Mouse (Mus musculus) myocyte (in vitro differentiated cells): ENCODE measurements at regions not wholly inside any gene's neighbourhood (a gene's known extent, or its start where the extent isn't known, plus 50 kb on each side); places are given as distances from the start of the nearest gene placed in this dataset.

Experiments
- E2F4 ChIP-seq: IDR thresholded peaks from one replicate; pipeline ENCODE4 v1.6.1; 2011; ENCODE audit warnings: mild to moderate bottlenecking, control low read depth, moderate library complexity; ENCODE audit not compliant: insufficient read depth
- MAX ChIP-seq: IDR thresholded peaks from one replicate; pipeline ENCODE4 v1.6.1; 2011; ENCODE audit warnings: low read depth, mild to moderate bottlenecking, control low read depth
- MYOG ChIP-seq, 3 experiments: IDR thresholded peaks; one replicate each; pipeline ENCODE4 v1.6.1; 2011; ENCODE audit warnings: control low read depth in 2 of 3, low read depth in 2 of 3, mild to moderate bottlenecking in 2 of 3; ENCODE audit not compliant: insufficient read length in 2 of 3, control insufficient read depth in 1 of 3, insufficient read depth in 1 of 3
- POLR2A ChIP-seq: IDR thresholded peaks from one replicate; pipeline ENCODE4 v1.6.1; 2011; ENCODE audit warnings: low read depth, mild to moderate bottlenecking, control low read depth, moderate library complexity; ENCODE audit not compliant: insufficient read length
- POLR2AphosphoS2 ChIP-seq: IDR thresholded peaks from one replicate; pipeline ENCODE4 v1.6.1; 2011; ENCODE audit warnings: low read depth, control low read depth; ENCODE audit not compliant: insufficient read length
- REST ChIP-seq: IDR thresholded peaks from one replicate; pipeline ENCODE4 v1.6.1; 2011; ENCODE audit warnings: mild to moderate bottlenecking, control low read depth, moderate library complexity; ENCODE audit not compliant: insufficient read depth, insufficient read length
- SRF ChIP-seq: IDR thresholded peaks from one replicate; pipeline ENCODE4 v1.6.1; 2011; ENCODE audit warnings: low read depth; ENCODE audit not compliant: control insufficient read depth, insufficient read length
- TCF12 ChIP-seq: IDR thresholded peaks from one replicate; pipeline ENCODE4 v1.6.1; 2011; ENCODE audit warnings: mild to moderate bottlenecking, control low read depth; ENCODE audit not compliant: poor library complexity, insufficient read depth, severe bottlenecking
- TCF3 ChIP-seq: IDR thresholded peaks from one replicate; pipeline ENCODE4 v1.6.1; 2011; ENCODE audit warnings: low read depth, control low read depth; ENCODE audit not compliant: insufficient read length
- USF1 ChIP-seq: IDR thresholded peaks from one replicate; pipeline ENCODE4 v1.6.1; 2011; ENCODE audit warnings: low read depth, mild to moderate bottlenecking, control low read depth, moderate library complexity

DNA sequence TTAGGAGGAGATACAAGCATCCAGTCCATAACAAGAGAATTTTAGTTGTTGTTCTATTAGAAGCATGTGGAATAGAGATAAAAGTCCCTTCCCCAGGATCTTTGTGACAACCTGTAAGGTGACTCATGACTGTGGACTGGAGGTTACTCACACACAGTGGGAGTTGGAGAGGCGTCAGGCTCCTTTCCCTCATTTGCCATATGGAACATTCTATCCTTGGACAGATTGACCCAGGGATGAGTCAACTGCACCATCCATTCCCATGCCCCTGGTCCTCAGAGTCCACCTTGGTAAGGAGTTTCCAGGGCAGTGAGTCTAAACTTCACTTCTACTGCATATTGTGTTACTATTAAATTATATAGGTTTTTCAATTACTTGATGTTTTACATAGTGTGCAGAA lies 444.9 kb upstream of the Mon1b start:
- TF ChIP-seq MAX (no peak), E2F4 (no peak), POLR2A (no peak), POLR2AphosphoS2 (no peak), USF1 (no peak), TCF12 (no peak), MYOG (IDR thresholded peaks at IDR 0.05; ENCODE audit: control insufficient read depth in 1 of 3, insufficient read depth in 1 of 3, insufficient read length in 2 of 3, low read depth in 2 of 3) (no peak), SRF (no peak), REST (no peak), TCF3 (no peak)
